Mouse (Mus musculus) forebrain, postnatal 0 days (tissue): Measurements from ENCODE around the gene Gpr25. TPM values are rescaled to one million over a fixed set of nuclear protein-coding genes. Genes with fewer than 3 reads are reported as not detected.

Source experiments
- ATAC-seq: fragments of 200-750 bp; cut with Nextera tagmentation; 2 replicates; pipeline ENCODE4 v1.8.0; 2017; ENCODE audit warnings: mild to moderate bottlenecking, moderate library complexity
- DNase-seq: peaks from one replicate; pipeline ENCODE4 v3.0.0-alpha.2; 2015
- H3K27ac ChIP-seq: fragments of 300-500 bp; sonication (generic); 2 replicates; pipeline ENCODE4 v1.5.1; 2014; ENCODE audit warnings: low read depth, mild to moderate bottlenecking, antibody characterized with exemption, low read length, moderate library complexity, mixed read lengths
- H3K27me3 ChIP-seq: fragments of 300-500 bp; sonication (generic); 2 replicates; pipeline ENCODE4 v1.6.1; 2014; ENCODE audit warnings: mild to moderate bottlenecking, low read length, mixed read lengths; ENCODE audit not compliant: insufficient read depth
- H3K36me3 ChIP-seq: fragments of 300-500 bp; sonication (generic); 2 replicates; pipeline ENCODE4 v1.6.1; 2014; ENCODE audit warnings: mild to moderate bottlenecking, moderate library complexity; ENCODE audit not compliant: insufficient read depth
- H3K4me1 ChIP-seq: fragments of 300-500 bp; sonication (generic); 2 replicates; pipeline ENCODE4 v1.6.1; 2014; ENCODE audit warnings: antibody characterized with exemption; ENCODE audit not compliant: insufficient read depth
- H3K4me2 ChIP-seq: fragments of 300-500 bp; sonication (generic); 2 replicates; pipeline ENCODE4 v1.6.1; 2014; ENCODE audit warnings: low read depth, mild to moderate bottlenecking, moderate library complexity
- H3K4me3 ChIP-seq: fragments of 300-500 bp; sonication (generic); 2 replicates; pipeline ENCODE4 v1.5.1; 2014; ENCODE audit warnings: low read depth, low read length, mixed read lengths
- H3K9ac ChIP-seq: fragments of 300-500 bp; sonication (generic); 2 replicates; pipeline ENCODE4 v1.6.1; 2014; ENCODE audit warnings: mild to moderate bottlenecking
- H3K9me3 ChIP-seq: fragments of 300-500 bp; sonication (generic); 2 replicates; pipeline ENCODE4 v1.6.1; 2016; ENCODE audit warnings: low read length
- CTCF ChIP-seq: sonication (generic); IDR thresholded peaks from 2 replicates; pipeline ENCODE4 v1.5.1; 2016; ENCODE audit warnings: antibody characterized with exemption, control low read depth, low read depth
- WGBS: fragments of 180-500 bp; shearing (Covaris S2); extraction: QIAGEN DNeasy Blood & Tissue Kit; methylation state at CpG from one replicate; pipeline ENCODE4 v1.1.7; 2014; 5-methylcytosine and 5-hydroxymethylcytosine counted together
- polyA plus RNA-seq: library from polyadenylated mRNA; unstranded; fragments of >200 nt; fragmentation: Nextera tagmentation; extraction: Ambion mirVana; gene quantifications from 2 replicates; pipeline ENCODE4 v1.2.1, GENCODE M21; 2015
- total RNA-seq: library from RNA; depleted of rRNA; stranded (reverse); fragments of >200 nt; gene quantifications from 2 replicates; pipeline ENCODE4 v1.2.3, GENCODE M21; 2014; rRNA removed

The Gpr25 gene
- total RNA-seq, result 2.0 and 2.2 TPM in 2 replicates
- polyA plus RNA-seq, result 2.2 TPM in 2 replicates

DNA sequence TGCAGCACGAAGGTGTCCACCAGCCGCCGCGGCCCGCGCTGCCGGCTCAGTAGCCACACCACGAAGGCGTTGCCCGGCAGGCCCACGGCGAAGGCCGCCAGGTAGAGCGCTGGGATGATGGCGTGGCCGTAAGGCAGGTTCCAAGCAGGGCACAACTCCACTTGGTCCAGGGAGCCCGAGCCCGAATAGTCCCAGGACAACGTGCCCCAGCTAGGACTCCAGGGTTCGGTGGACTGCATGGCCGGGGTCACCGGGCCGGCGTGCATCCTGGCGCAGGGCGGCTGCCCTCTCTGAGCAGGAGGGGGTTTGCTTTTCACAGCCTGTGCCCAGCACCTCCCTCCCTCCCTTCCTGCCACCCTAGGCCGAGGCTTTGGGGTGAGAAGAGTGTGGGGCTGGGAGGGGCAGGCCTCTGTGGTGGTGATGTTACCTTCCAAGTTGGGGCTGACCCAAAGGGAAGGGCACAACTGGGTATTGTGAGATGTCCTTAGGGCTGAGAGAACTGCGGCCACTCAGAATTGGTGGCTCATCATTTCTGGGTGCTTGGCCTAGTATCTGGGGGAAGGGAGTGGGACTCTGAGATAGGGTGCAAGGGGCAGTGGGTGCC, at the start of gene Gpr25:
Gpr25 (minus strand) TSS at position 239 of the 604 bp plus-strand sequence.
- WGBS, result 12% methylated on average over 28 of the region's 28 CpGs
- H3K4me3 ChIP-seq, result peak within 1 kb of the TSS; percentile 58
- peak within 1 kb of the TSS; percentile 90 for H3K4me2 ChIP-seq
- ATAC-seq (peak; percentile 30), DNase-seq (no peak)
- no peaks in the 10 kb centered on the region for H3K4me1 ChIP-seq
- no peak for TF ChIP-seq CTCF
- peak within 1 kb of the TSS; percentile 69; the same call in 1 of the 2 replicates for H3K27ac ChIP-seq
- H3K9me3 ChIP-seq, result no peaks in the 10 kb centered on the region
- H3K9ac ChIP-seq, result peak within 1 kb of the TSS; percentile 73
- H3K36me3 ChIP-seq, result no peaks in the 10 kb centered on the region
- H3K27me3 ChIP-seq, result 0 out of 2 replicates have a peak, but pooled peaks cover 5% of the 10 kb centered on the region

GRCm38 (mm10) chr1:136309193-136309592, 48.5 kb upstream of the Gpr25 start:
- H3K9me3 ChIP-seq, result no peaks in the 10 kb centered on the region
- no peak overlapping the region for H3K4me3 ChIP-seq
- TF ChIP-seq CTCF, result no peak
- DNase-seq, result no peak
- ATAC-seq, result no peak
- no peak overlapping the region for H3K9ac ChIP-seq
- H3K4me2 ChIP-seq, result no peak overlapping the region
- no peaks in the 10 kb centered on the region for H3K4me1 ChIP-seq
- WGBS, result 89% methylated on average over 5 of the region's 5 CpGs
- no peaks in the 10 kb centered on the region for H3K36me3 ChIP-seq
- no peak overlapping the region for H3K27ac ChIP-seq
- no peaks in the 10 kb centered on the region for H3K27me3 ChIP-seq

DNA sequence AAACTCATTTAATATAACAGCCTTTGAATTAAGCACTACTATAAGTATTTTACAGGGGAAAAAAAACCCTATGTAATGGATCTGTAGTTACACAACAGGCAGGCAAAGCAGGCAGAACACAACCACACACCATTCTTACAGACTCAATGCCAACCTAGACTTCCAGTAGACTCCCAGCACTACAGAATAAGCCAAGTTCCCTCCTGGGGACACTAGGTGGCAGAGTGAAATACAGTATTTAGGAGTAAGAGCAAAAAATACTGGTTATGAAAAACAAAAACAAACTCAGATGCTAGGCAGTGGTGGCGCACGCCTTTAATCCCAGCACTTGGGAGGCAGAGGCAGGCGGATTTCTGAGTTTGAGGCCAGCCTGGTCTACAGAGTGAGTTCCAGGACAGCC, 45.8 kb upstream of the Gpr25 start:
- H3K9ac ChIP-seq, result no peak overlapping the region
- 79% methylated on average over 3 of the region's 3 CpGs for WGBS
- H3K27ac ChIP-seq, result no peak overlapping the region
- ATAC-seq (peak; percentile 65), DNase-seq (peak; percentile 49)
- H3K9me3 ChIP-seq, result no peaks in the 10 kb centered on the region
- no peak overlapping the region for H3K4me2 ChIP-seq
- H3K4me1 ChIP-seq, result no peaks in the 10 kb centered on the region
- H3K36me3 ChIP-seq, result peaks cover 11% of the 10 kb centered on the region
- H3K4me3 ChIP-seq, result no peak overlapping the region
- peak; percentile 67 for TF ChIP-seq CTCF
- no peaks in the 10 kb centered on the region for H3K27me3 ChIP-seq

GRCm38 (mm10) chr1:136293961-136294360, 33.3 kb upstream of the Gpr25 start:
- Histone ChIP-seq H3K27ac (no peak overlapping the region), H3K36me3 (peaks cover 4% of the 10 kb centered on the region; the same call in 1 of the 2 replicates), H3K4me3 (no peak overlapping the region), H3K27me3 (no peaks in the 10 kb centered on the region), H3K4me1 (no peaks in the 10 kb centered on the region), H3K4me2 (no peak overlapping the region), H3K9ac (no peak overlapping the region), H3K9me3 (no peaks in the 10 kb centered on the region)
- DNase-seq (no peak), ATAC-seq (no peak)
- TF ChIP-seq CTCF, result no peak

DNA sequence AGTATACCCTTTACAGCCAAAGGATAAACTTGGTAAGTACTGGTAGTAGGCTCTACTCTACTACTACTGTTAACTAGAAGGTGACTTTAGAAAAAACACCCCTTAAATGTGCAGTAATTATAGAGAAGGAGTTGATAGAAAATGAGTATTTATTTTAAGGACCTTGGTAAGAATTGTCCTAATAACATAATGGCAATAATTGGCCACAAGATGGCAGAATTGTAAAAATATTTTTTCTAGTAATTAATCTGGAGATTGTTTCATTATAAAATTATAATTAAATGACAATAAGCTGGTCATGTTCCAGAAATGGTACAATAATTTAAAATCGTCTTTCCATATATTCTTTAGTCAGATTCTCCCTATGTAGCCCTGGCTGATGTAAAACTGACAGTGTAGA, 29.1 kb upstream of the Gpr25 start:
- no peak for DNase-seq
- Histone ChIP-seq H3K4me2 (no peak overlapping the region), H3K9ac (no peak overlapping the region), H3K4me3 (no peak overlapping the region), H3K36me3 (peaks cover 17% of the 10 kb centered on the region), H3K4me1 (no peaks in the 10 kb centered on the region), H3K27me3 (no peaks in the 10 kb centered on the region), H3K27ac (no peak overlapping the region), H3K9me3 (no peaks in the 10 kb centered on the region)
- 56% methylated on average over 1 of the region's 1 CpGs for WGBS
- ATAC-seq, result no peak
- no peak for TF ChIP-seq CTCF

GRCm38 (mm10) chr1:136277366-136277765, 16.7 kb upstream of the Gpr25 start:
- 91% methylated on average over 8 of the region's 8 CpGs for WGBS
- ATAC-seq, result no peak
- no peak for TF ChIP-seq CTCF
- Histone ChIP-seq H3K4me2 (no peak overlapping the region), H3K36me3 (peaks cover 86% of the 10 kb centered on the region), H3K4me3 (no peak overlapping the region), H3K27me3 (no peaks in the 10 kb centered on the region), H3K4me1 (no peaks in the 10 kb centered on the region), H3K27ac (no peak overlapping the region), H3K9me3 (no peaks in the 10 kb centered on the region), H3K9ac (no peak overlapping the region)
- no peak for DNase-seq

GRCm38 (mm10) chr1:136268224-136268623, 7.6 kb upstream of the Gpr25 start:
- Histone ChIP-seq H3K9me3 (no peaks in the 10 kb centered on the region), H3K36me3 (peaks cover 43% of the 10 kb centered on the region)

More at GRCm38 (mm10) chr1:136268224-136268623, 7.6 kb upstream of the Gpr25 start:
- Histone ChIP-seq H3K4me1 (no peaks in the 10 kb centered on the region), H3K4me2 (no peak overlapping the region), H3K27ac (no peak overlapping the region), H3K27me3 (no peaks in the 10 kb centered on the region), H3K4me3 (no peak overlapping the region), H3K9ac (no peak overlapping the region)
- WGBS, result 58% methylated on average over 7 of the region's 7 CpGs
- DNase-seq (no peak), ATAC-seq (no peak)
- TF ChIP-seq CTCF, result no peak
